Mouse (Mus musculus): ENCODE data around the gene Plaa. TPM values are rescaled to one million over a fixed set of nuclear protein-coding genes. Genes with fewer than 3 reads are reported as not detected.
A peak's percentile ranks its signal among the peaks of the same experiment; 100 is the strongest.

The Plaa gene
- total and polyA plus RNA-seq, 3 experiments = 63.7 to 102 (median 85.1) TPM

- no peaks in the 10 kb centered on the region; the same call in 1 of the 2 replicates for H3K79me2 ChIP-seq (ENCODE audit: control insufficient read depth, insufficient read depth, low read length, poor library complexity)
- no peaks in the 10 kb centered on the region for H3K9me3 ChIP-seq (replicated peaks; ENCODE audit: insufficient read depth, low read length)
- no peaks in the 10 kb centered on the region for H3K4me1 ChIP-seq (ENCODE audit: control insufficient read depth in 1 of 2, insufficient read depth in 2 of 2, low read length in 2 of 2)
- no peak overlapping the region for H3K9ac ChIP-seq (ENCODE audit: control insufficient read depth, low read depth, low read length, poor library complexity, severe bottlenecking)
- no peaks in the 10 kb centered on the region for H3K27me3 ChIP-seq (ENCODE audit: control insufficient read depth in 1 of 2, insufficient read depth in 2 of 2, low read length in 2 of 2)
- H3K36me3 ChIP-seq (ENCODE audit: control insufficient read depth in 1 of 2, insufficient read depth in 2 of 2, low read length in 2 of 2) = no peaks in the 10 kb centered on the region; a peak in 2 of 4 replicates
- peak; percentile 87 for DNase-seq (ENCODE audit: low read depth, low spot score)
- no peak overlapping the region for H3K27ac ChIP-seq (ENCODE audit: control insufficient read depth, low read depth, low read length)
- H3K4me3 ChIP-seq (ENCODE audit: control insufficient read depth in 1 of 2, insufficient read depth in 1 of 2, low read depth in 2 of 2, low read length in 2 of 2) = no peak overlapping the region
- TF ChIP-seq ELF1 (IDR thresholded peaks at IDR 0.05; ENCODE audit: low read depth, low read length) = 0 out of 2 replicates have a peak, but pooled peaks have one; percentile 33
- TF ChIP-seq ZC3H11A (IDR thresholded peaks at IDR 0.05; ENCODE audit: low read depth, low read length) = peak; percentile 69
- peak; percentile 68 to 78 (median 70) for TF ChIP-seq CTCF (IDR thresholded peaks at IDR 0.05 in 2 of 3, conservative IDR thresholded peaks at IDR 0.05 in 1 of 3; ENCODE audit: control insufficient read depth in 1 of 3, insufficient read depth in 1 of 3, low read depth in 2 of 3, low read length in 3 of 3, poor library complexity in 1 of 3, severe bottlenecking in 1 of 3)
- TF ChIP-seq ZMIZ1 (IDR thresholded peaks at IDR 0.05; ENCODE audit: low read depth, low read length) = no peak
- TF ChIP-seq SMC3 (IDR thresholded peaks at IDR 0.05; ENCODE audit: low read depth, low read length) = peak; percentile 67
- TF ChIP-seq ZNF384 (IDR thresholded peaks at IDR 0.05; ENCODE audit: low read depth, low read length) = 0 out of 2 replicates have a peak, but pooled peaks have one; percentile 25
- no peak for TF ChIP-seq GATA1 (IDR thresholded peaks at IDR 0.05; ENCODE audit: low read depth, low read length)
- peak; percentile 84 for TF ChIP-seq RAD21 (IDR thresholded peaks at IDR 0.05; ENCODE audit: low read depth, low read length)
Measured at GRCm38 (mm10) chr4:94517631-94518030, 85.4 kb downstream of the Plaa start.

Other genes with a start within 250 kb of the Plaa start
- gene Gm10306, start 46.7 kb downstream of the Plaa start, total RNA-seq (2012; rRNA removed) = 0.85 and 1.0 TPM in 2 replicates
- not detected for gene Gm10306, start 46.7 kb downstream of the Plaa start, polyA plus RNA-seq (2012; ENCODE audit: insufficient read depth in 1 of 2, insufficient read length in 2 of 2, low read depth in 1 of 2, low replicate concordance in 2 of 2, missing spikeins in 1 of 2)
- gene Caap1, start 46.4 kb downstream of the Plaa start, total RNA-seq (2012; rRNA removed) = 12.8 and 13.0 TPM in 2 replicates
- gene Caap1, start 46.4 kb downstream of the Plaa start, polyA plus RNA-seq (2012; ENCODE audit: insufficient read depth in 1 of 2, insufficient read length in 2 of 2, low read depth in 1 of 2, low replicate concordance in 2 of 2, missing spikeins in 1 of 2) = 10 to 100 TPM in 1 of 2 experiments, not detected in 1; 13.9 TPM
- gene Ift74, start 11.2 kb upstream of the Plaa start, total RNA-seq (2012; rRNA removed) = 12.3 and 14.5 TPM in 2 replicates
- gene Ift74, start 11.2 kb upstream of the Plaa start, polyA plus RNA-seq (2012; ENCODE audit: insufficient read depth in 1 of 2, insufficient read length in 2 of 2, low read depth in 1 of 2, low replicate concordance in 2 of 2, missing spikeins in 1 of 2) = 10 to 100 TPM in 1 of 2 experiments, not detected in 1; 10.2 TPM
- not detected in 2 replicates for gene Lrrc19, start 46.9 kb upstream of the Plaa start, total RNA-seq (2012; rRNA removed)
- under 1 TPM in 1 of 2 experiments, not detected in 1; 0.04 TPM for gene Lrrc19, start 46.9 kb upstream of the Plaa start, polyA plus RNA-seq (2012; ENCODE audit: insufficient read depth in 1 of 2, insufficient read length in 2 of 2, low read depth in 1 of 2, low replicate concordance in 2 of 2, missing spikeins in 1 of 2)
- gene Tek, start 136.0 kb upstream of the Plaa start, total RNA-seq (2012; rRNA removed) = 0.10 and 0.58 TPM in 2 replicates
- under 1 TPM in 1 of 2 experiments, not detected in 1; 0.28 TPM for gene Tek, start 136.0 kb upstream of the Plaa start, polyA plus RNA-seq (2012; ENCODE audit: insufficient read depth in 1 of 2, insufficient read length in 2 of 2, low read depth in 1 of 2, low replicate concordance in 2 of 2, missing spikeins in 1 of 2)